Mouse (Mus musculus) erythroid progenitor cell, adult 5-6 weeks (primary cell): Measurements from ENCODE around the gene Tmem95. TPM values are rescaled to one million over a fixed set of nuclear protein-coding genes. Genes with fewer than 3 reads are reported as not detected.
"Not testable (repeated sequence)": the region's sequence is repeated elsewhere in the genome, so short reads cannot be mapped to it uniquely, and the experiment has no call there.

ENCODE experiments used
- ATAC-seq: replicated peaks from 2 replicates; pipeline ENCODE4 v1.8.0; 2016; ENCODE audit warnings: moderate number of reproducible peaks, mild to moderate bottlenecking, moderate TSS enrichment, inconsistent platforms; ENCODE audit not compliant: poor library complexity, low FRiP score, severe bottlenecking
- total RNA-seq, 2 experiments: library from RNA; stranded (forward) in 1 of 2; stranded (reverse) in 1 of 2; fragments of 150-400 nt in 1 of 2; fragments of 186-747, 209-891 nt in 1 of 2; gene quantifications; 2 replicates each; pipeline versions ENCODE4 v1.2.3 to v1.2.4; 2015 to 2017; ENCODE audit warnings: low replicate concordance in 2 of 2

The Tmem95 gene
- total RNA-seq (2015; ENCODE audit: low replicate concordance) (not detected in 2 replicates), total RNA-seq (2017; ENCODE audit: low replicate concordance) (not detected in 2 replicates)

DNA sequence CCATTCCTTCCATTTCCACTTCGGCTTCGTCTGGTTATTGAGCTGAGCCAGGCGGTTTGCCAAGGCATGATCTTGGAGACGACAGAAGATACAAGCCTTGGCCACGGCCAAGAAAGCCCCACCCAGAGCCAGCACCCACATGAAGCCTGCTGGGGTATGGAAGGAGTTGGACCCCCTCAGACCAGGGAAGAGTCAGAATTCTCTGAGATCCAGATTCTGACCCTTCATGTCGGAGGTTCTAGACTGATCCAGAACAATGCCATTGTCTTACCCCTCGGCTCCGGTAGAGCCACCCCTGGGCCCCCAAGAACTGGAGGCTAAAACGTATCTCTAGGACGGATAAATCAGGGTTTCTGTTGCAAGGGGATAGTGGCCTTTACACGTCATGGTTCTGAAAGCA is at the start of gene Tmem95:
TSS of gene Tmem95 (minus strand) at position 141 of the 400 bp plus-strand sequence.
- no peak for ATAC-seq

DNA sequence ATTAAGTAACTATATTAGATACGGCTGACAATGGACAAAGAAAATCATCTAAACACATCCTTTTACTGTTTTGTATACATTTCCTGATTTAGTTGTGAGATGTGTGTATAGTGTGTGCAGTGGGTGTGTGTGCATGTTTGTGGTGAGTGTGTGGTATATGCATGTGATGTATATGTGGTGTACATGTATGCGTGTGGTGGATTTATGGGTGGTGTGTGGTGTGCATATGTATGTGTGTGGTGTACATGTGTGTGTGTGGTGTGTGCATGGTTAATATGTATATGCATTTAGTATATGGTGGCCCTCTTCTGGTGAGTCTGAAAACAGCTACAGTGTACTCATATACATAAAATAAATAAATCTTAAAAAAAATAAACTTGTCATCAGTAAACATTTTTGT is 49.7 kb upstream of the Tmem95 start:
- no peak for ATAC-seq

DNA sequence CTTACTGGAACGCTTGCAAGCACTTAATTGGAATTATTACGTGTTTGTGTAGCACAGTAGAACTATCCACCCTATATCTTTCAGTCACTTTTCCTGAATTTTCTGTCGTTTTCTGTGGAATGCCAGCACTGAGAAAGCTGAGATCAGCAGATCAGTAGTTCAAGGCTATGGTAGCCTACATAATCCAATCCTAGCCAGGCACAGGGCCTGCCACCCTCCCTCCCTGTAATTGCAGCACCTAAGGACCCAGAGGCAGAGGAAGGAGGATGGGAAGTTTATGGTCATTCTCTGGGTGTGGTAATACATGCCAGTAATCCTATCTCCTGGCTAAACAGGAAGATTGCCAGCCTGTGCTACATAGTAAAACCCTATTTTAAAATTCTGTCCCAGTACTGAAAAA is 45.0 kb upstream of the Tmem95 start:
- ATAC-seq = no peak

DNA sequence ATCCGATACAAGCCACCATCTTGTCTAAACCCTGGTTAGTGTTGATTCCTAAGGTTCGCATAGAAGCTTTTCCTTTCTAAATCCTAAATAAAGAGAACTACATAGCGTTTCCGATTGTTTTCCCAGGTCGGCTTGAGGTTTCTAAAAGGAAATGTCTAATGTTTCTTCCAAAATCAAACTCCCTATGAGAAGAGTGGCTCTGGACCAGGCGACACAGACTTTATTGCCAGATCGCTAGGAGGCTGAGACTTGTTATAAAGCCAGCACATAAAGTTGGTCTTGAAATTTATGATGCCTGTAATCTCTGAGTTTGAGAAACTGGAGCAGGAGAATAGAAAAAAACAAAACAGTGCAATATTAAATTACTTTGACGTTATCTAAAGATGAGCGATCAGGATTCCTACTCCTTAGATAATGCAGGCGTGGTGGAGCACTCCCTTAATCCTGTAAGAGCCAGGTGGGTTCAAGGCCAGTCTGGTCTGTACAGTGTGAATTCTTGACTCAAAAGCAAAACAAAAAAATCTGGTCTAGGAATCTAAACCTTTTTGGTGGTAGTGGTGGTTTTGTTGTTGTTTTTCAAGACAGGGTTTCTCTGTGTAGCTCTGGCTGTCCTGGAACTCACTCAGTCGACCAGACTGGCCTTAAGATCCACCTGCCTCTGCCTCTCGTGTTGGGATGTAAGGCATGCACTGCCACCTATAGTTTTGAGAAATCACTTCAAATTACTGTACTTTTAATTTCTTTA is 44.4 kb upstream of the Tmem95 start:
- ATAC-seq = no peak

DNA sequence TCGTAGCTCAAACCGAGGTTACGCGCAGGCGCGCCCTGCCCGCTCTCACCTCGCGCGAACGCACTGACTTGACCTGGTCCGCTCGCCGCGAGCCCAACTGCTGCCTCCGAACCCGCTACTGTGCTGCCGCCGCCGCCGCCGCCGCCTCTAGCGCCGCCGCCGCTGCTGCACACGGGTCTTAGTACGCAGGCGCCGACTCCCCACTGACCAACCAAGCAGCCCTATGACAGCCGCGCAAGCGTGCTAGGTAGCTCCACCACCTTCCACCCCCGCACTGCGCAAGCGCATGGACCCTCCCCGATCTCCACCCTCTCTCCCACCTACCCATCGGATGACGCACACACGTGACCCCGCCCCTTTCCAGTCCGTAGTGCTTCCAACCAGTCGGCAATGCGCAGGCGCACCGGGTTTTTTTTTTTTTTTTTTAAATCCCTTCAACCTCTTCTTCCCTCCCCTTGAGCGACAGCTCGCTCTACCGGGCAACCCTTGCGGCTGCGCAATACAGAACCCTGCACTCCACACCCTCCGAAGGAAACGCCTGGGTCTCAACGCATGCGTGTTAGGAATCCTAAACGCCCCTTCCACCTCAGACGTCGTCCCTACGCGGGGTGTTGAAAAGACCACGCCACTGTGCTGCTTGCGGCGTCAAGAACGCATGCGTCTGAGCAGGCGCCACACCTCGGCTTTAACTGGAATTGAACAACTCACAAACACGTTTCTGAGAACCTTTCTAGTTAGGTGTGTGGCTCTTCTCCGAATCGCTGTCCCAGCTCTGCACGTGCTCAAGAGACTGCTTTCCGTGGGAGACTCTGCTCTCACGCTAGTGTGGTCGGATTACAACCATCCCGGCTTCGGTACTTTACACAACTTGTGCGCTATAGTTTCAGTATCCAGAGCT is 43.5 kb upstream of the Tmem95 start, which contains the start of gene Eif5a:
TSS of gene Eif5a (minus strand) at position 845 of the 898 bp plus-strand sequence.
- ATAC-seq = peak; percentile 78

DNA sequence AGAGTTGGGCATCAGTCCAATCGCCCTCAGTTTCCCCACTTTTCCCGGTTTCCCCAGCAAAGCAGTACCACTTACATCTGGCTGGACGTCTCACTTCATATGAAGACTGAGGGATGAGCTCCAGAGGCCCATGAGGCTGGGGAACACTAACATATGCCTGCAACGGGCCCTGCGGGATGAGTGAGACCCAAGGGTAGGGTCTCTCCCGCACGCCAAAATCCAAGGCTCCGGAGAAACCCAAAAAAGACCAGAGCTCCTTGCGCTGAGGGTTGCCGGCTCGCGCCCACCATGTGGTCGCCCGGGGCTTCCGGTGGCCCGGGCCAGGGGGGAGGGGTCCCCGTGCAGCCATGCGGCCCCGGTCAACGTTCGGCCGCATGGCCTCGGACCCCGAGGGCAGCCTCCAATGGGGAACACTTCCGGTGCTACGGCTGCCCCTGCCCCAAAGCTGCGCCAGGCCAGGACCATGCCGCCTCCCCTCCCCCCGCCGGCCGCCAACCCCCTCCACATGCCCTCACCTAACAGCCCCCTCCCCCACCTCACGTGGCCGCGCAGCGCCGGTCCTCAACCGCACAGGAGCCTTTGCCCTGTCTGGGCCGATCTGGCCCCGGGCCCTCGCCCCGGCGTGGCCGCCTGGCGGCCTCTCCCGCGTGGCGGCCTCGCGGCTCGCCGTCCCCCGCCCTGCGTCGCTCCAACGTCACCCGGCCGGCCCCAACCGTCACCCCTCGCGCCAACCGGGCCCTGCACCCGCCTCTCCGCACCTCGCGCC is 42.6 kb upstream of the Tmem95 start:
- no peak for ATAC-seq

DNA sequence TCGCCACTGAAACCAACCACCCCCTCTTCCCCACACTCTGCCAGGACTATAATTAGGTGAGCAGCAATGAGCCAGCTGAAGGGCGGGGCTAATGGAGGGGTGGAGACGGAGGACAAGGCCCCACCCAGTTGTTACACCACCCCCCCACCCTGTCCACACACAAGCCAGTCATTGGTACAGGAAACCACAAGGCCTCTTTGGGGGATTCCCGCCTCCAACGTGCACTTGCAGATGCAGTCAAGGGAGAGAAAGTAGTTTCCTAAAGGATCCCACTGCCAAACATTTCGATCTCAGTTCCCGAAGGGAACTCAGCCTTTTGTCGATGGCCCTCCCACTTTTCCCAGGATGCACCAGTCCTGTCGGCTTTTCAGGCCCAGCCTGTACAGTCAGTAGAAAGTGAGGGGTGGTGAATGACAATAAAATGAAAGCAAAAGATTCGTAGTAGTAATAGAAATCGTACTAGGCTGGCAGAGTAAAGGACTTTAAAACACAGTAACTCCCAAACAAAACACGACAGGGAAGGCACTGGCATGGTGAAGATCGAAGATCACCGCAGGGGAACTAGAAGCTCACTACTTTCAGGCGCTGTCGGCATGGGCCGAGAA is 41.9 kb upstream of the Tmem95 start:
- peak; percentile 64 for ATAC-seq

DNA sequence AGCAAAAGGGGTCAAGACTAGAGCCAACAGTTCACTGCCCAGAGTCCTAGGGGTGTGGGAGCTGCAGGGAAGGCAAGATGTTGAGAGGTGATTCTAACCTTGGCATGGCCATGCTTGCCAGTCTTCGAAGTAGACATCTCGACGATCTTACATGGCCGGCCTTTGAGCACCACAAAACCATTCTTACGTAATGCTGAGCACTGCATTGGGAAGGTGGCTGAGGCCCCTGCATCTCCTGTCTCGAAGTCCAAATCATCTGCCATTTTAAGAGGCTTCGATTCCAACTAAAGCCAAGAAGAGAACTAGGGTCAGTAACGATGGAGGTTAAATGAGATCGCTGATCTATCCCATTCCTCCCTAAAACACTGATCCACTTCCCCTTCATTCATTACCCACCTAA is 41.2 kb upstream of the Tmem95 start:
- no peak for ATAC-seq

DNA sequence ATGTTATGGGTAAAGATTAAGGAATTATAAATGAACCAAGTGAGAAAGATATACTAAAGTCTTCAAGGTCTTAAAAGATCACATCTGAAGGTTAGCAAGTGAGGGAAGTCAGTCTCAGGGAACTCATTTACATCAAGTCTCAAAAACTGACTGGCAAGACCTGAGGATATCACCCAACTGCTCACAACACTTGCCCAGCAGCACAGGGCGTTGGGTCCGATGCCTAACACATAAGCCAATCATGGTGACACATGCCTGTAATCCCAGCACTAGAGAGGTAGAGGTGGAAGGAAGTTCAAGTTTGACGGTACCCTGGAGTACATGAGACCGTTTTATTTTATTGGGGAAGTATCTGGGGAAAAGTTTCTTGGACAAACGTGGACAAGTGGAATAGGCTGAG is 40.3 kb upstream of the Tmem95 start:
- ATAC-seq = no peak

DNA sequence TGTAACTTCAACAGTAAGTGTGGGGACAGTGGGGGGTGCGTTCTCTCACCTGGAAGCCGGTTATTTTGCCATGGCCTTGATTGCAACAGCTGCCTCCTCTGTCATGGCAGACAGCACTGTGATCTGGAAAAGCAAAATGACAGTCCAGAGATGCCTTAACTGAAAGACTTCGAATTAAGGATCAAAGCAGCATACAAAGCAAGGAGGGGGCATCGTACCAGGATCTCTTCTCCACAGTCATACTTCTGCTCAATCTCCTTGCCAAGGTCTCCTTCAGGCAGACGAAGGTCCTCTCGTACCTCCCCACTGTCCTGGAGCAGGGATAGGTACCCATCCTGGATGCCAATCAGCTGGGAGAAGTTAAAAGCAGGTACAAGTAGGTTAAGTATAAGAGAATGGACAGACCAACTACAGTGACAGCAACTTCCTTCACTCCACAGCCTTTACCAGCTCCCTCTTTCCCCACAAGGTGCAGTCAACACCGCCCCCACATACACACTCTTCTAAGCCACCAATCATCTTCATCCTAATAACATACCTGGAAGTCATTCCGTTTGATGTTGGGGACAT is 39.6 kb upstream of the Tmem95 start:
- ATAC-seq = no peak

DNA sequence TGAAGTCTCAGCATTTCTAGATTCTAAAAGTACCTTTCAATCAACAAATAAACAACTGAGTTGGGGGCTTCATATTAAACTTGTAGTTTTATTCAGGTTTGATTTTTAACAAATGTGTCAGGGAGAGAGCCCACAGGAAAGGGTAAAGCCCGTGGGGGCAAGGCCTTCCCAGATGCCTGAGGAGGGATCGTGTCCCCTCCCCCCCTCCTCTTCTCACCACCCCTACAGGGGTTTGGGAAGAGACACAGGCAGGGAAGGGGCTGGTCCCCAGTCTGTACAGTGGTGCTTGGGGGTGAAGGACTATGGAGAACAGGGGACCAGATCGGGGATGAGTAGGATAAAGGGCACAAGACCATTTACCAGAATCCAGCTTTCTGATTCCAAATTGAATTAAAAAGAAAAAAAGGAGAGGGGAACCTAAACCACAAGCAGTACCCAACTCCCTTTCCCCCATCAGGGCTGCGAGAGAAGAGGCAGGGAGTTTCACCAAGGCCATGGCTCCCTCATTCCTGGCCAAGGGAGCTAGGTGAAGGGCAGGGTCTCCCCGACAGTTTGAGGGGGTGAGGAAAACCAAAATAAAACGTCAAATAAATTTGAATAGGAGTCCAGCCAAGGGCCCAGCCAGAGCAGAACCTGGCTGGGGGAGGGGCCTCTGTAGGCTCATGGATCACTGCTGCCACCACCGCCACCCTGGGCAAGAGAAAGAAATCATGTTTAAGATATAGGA is 39.0 kb upstream of the Tmem95 start:
- ATAC-seq = not testable (repeated sequence)

DNA sequence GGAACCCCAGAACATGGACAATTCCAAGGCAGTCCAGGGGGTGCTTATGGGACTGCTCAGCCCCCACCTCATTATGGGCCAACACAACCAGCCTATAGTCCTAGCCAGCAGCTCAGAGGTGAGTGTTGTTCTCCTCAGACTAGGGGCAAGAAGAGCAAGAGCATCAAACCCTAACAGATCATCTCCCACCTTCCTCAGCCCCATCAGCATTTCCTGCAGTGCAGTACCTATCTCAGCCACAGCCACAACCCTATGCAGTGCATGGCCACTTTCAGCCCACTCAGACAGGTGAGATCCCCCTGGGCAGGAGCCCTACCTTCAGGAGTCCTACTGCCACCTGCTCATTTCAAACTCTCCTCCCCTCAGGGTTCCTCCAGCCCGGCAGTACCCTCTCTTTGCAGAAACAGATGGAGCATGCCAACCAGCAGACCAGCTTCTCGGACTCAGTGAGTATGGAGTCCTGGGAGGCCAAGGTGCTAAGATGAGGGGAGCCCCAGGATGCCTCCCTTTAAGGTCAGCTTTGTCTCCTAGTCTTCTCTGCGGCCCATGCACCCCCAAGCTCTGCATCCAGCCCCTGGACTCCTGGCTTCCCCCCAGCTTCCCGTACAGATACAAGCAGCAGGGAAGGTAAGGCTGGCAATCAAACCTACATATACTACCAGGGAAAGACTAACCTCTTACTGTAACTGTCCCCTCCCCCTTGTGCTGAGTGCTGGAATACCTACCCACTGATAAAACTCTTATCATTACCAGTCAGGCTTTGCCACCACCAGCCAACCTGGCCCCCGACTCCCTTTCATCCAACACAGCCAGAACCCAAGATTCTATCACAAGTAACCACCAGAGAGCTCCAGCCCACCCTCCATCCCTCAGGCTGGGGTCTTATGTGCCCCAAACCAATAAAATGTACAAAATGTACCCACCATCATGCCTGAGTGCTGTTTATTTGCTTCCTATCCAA is 38.1 kb upstream of the Tmem95 start:
- peak; percentile 62 for ATAC-seq

DNA sequence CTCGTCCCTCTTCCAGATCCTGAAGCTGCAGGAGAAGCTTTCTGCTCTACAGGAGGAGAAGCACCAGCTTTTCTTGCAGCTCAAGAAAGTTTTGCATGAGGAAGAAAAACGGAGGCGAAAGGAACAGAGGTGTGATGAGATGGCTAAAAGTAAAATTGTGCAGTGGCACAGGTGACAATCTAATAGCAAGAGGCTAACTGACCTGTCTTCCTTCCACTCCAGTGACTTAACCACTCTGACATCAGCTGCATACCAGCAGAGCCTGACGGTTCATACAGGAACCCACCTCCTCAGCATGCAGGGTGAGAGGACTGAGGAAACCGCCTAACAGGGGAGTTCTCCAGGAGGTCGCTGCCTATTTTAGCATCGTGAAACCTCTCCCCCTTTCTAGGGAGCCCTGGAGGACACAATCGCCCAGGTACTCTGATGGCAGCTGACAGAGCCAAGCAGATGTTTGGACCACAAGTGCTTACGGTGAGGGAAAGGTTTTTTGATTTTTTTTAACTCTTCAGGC is 37.2 kb upstream of the Tmem95 start:
- ATAC-seq = no peak

DNA sequence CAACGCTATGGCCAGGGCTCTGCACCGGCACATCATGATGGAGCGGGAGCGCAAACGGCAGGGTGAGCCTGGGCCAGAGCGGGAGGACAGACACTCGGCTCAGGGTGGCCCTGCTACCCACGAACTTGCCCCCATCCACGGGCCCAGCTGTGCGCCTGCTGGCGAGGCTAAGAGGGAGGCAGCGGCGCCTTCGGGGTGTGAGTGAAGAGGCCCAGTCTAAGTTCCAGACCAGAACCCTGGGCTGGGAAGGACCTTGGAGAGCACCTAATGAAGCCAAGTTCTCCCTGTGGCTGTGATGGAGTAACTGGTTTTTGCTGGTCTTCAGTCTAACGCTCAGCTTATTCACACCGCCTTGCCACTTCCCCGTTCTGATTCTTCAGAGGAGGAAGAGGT is 36.5 kb upstream of the Tmem95 start:
- ATAC-seq = peak; percentile 4; the same call in 1 of the 2 replicates

DNA sequence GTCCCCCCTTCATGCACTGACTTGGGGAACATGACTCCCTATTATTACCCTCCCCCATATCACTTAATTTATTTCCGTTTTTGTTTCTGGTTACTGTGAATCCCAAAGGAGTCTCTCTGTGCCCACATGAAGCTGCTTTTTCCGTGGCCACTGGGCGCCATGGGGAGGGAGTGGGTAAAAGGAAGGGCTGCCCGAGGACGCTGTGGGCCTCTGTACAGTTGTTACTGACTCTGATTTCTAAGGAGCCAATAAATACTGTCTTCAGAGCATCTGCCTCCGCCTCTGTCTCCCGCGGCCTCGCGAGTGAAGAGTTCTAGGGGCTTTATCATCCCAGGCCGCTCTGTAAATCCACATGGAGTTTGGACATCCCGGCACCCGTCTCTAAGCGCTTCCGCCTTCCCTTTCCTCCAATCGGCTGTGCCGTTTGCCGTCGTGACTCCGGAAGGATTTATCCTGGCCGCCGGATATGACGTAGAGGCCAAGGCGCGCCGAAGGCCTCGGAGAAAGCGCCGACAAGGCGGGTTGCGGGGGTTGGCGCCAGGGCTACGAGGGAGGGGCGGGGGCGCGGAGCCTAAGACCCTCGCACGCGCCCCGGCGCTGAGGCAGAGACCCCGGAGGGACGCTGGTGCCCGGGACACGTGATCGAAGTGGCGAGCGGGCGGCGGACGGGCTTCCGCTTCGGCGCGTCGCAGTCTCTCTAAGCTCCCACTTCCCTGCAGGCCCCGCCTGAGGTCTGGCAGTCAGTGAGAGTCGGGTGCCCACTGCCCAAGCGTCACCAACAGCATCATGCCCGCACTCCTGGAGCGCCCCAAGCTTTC is 35.9 kb upstream of the Tmem95 start, which contains the start of gene Gps2:
TSS of gene Gps2 (plus strand) at position 335 of the 818 bp plus-strand sequence.
- ATAC-seq = peak; percentile 82

DNA sequence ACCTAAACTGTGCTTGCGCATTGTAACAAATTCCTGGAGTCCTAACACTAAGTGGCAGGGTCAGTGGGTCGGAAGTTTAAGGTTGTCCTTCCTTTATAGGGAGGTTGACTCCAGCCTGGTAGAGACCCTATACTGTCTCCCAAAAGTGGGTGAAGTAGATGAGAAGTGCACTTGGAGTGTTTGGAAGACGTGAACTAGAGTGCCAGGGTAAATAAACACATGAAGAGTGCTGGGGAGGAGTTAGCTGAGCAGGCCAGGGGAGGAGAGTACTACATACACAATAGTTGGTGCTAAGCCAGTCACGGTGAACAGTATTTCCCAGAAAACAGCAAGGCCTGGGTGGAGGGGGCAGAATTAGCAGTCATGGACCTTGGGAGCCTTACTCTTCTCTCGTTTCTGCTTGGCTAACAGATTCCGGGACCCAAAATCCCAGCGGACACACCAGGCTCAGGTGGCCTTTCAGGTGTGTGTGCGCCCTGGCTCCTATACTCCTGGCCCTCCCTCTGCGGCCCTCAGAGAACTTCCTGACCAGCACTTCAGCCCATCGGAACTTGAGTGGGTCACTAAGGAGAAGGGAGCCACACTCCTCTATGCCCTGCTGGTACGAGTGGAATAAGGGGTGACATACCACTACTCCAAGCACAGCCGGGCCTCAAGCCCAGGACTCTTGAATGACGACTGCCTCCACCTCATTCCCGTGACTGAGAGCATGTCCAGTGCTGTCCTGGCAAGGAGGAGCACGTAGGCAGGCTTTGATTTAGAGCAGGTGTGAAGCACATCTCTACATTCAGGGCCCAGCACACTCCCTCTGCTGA is 35.1 kb upstream of the Tmem95 start:
- ATAC-seq = no peak
